29 mouse cellular contexts compared by ENCODE assay signal in genomic region chr15:16746672-16747071, GRCm38 (mm10). TPM values are rescaled to one million over a fixed set of nuclear protein-coding genes. Genes with fewer than 3 reads are reported as not detected.
"Had no signal": no experiment of that assay in that cellular context is flagged by ENCODE, and none has a peak within 500 bp of the region (broad histone marks: within the 10 kb centered on the region; RNA-seq: fewer than 3 reads in every experiment).

No protein-coding gene starts in this region.

- H3K36me3 ChIP-seq: heart, embryonic 10.5 days; heart, embryonic 12.5 days; hindbrain, embryonic 10.5 days; hindbrain, embryonic 12.5 days; hindbrain, embryonic 15.5 days; intestine, embryonic 15.5 days; limb, embryonic 10.5 days; limb, embryonic 12.5 days had no signal

- H3K27me3 ChIP-seq: heart, embryonic 12.5 days; hindbrain, embryonic 12.5 days; hindbrain, embryonic 15.5 days; intestine, embryonic 15.5 days; limb, embryonic 12.5 days had no signal

- H3K9me3 ChIP-seq: heart, embryonic 10.5 days; heart, embryonic 12.5 days; hindbrain, embryonic 10.5 days; hindbrain, embryonic 12.5 days; hindbrain, embryonic 15.5 days; intestine, embryonic 15.5 days; limb, embryonic 10.5 days; limb, embryonic 12.5 days had no signal

- DNase-seq: gastrocnemius, adult 2 months; gastrocnemius, postnatal 10 days; gastrocnemius, postnatal 25 days; heart, adult 18-20 months; heart, postnatal 10 days; heart, postnatal 4 days; kidney, adult 18-20 months; kidney, adult 8-10 months; kidney, postnatal 10 days; kidney, postnatal 25 days; kidney, postnatal 4 days; liver had no signal

- H3K4me3 ChIP-seq: gastrocnemius, adult 2 months; heart, embryonic 10.5 days; heart, embryonic 12.5 days; hindbrain, embryonic 10.5 days; hindbrain, embryonic 12.5 days; hindbrain, embryonic 15.5 days; intestine, embryonic 15.5 days; layer of hippocampus, adult 2 months; left cerebral cortex, adult 2 months; limb, embryonic 10.5 days; limb, embryonic 12.5 days had no signal

- ATAC-seq: inflammation-experienced regulatory T-cells, adult 6 months; intestine, embryonic 15.5 days; intestine, postnatal 0 days had no signal

- H3K27ac ChIP-seq: gastrocnemius, adult 2 months; heart, embryonic 10.5 days; hindbrain, embryonic 10.5 days; hindbrain, embryonic 12.5 days; hindbrain, embryonic 15.5 days; intestine, embryonic 15.5 days; layer of hippocampus, adult 2 months; left cerebral cortex, adult 2 months; limb, embryonic 10.5 days; limb, embryonic 12.5 days had no signal

- H3K9ac ChIP-seq: heart, embryonic 12.5 days; hindbrain, embryonic 12.5 days; hindbrain, embryonic 15.5 days; intestine, embryonic 15.5 days; limb, embryonic 12.5 days had no signal

- H3K4me1 ChIP-seq: heart, embryonic 10.5 days; heart, embryonic 12.5 days; hindbrain, embryonic 10.5 days; hindbrain, embryonic 12.5 days; hindbrain, embryonic 15.5 days; intestine, embryonic 15.5 days; limb, embryonic 10.5 days; limb, embryonic 12.5 days had no signal

- H3K4me2 ChIP-seq: heart, embryonic 12.5 days; hindbrain, embryonic 12.5 days; hindbrain, embryonic 15.5 days; intestine, embryonic 15.5 days; limb, embryonic 12.5 days; liver, embryonic 11.5 days had no signal

RNA-seq across cellular contexts. Expression of gene Cdh9, which starts 18.1 kb away (rescaled TPM):
- total RNA-seq: gastrocnemius, adult 2 months; gastrocnemius, postnatal 10 days; gastrocnemius, postnatal 25 days; gastrocnemius, postnatal 4 days; granulocyte monocyte progenitor cell, adult 5-6 weeks; heart, adult 18-20 months; heart, adult 8-10 months; heart, postnatal 10 days; heart, postnatal 25 days; heart, postnatal 4 days had no signal
- polyA plus RNA-seq: heart, embryonic 12.5 days; inflammation-experienced regulatory T-cells, adult 6 months had no signal
